Mouse (Mus musculus) stomach, postnatal 0 days (tissue): Measurements from ENCODE around the gene Opn1sw. TPM values are rescaled to one million over a fixed set of nuclear protein-coding genes. Genes with fewer than 3 reads are reported as not detected.

Source experiments
- ATAC-seq: fragments of 200-750 bp; cut with Nextera tagmentation; 2 replicates; pipeline ENCODE4 v1.8.0; 2017; ENCODE audit not compliant: low FRiP score, low TSS enrichment
- DNase-seq: peaks from one replicate; pipeline ENCODE4 v3.0.0-alpha.2; 2016; ENCODE audit warnings: low spot score
- H3K27ac ChIP-seq: fragments of 300-500 bp; sonication (generic); replicated peaks from 2 replicates; pipeline ENCODE4 v1.5.1; 2014; ENCODE audit warnings: mild to moderate bottlenecking, control low read depth
- H3K27me3 ChIP-seq: fragments of 300-500 bp; sonication (generic); 2 replicates; pipeline ENCODE4 v1.6.1; 2014; ENCODE audit warnings: low read length; ENCODE audit not compliant: control insufficient read depth, insufficient read depth
- H3K36me3 ChIP-seq: fragments of 300-500 bp; sonication (generic); 2 replicates; pipeline ENCODE4 v1.6.1; 2014; ENCODE audit warnings: low read length, mixed read lengths; ENCODE audit not compliant: control insufficient read depth, insufficient read depth
- H3K4me1 ChIP-seq: fragments of 300-500 bp; sonication (generic); replicated peaks from 2 replicates; pipeline ENCODE4 v1.6.1; 2014; ENCODE audit warnings: antibody characterized with exemption; ENCODE audit not compliant: control insufficient read depth, insufficient read depth
- H3K4me2 ChIP-seq: fragments of 300-500 bp; sonication (generic); replicated peaks from 2 replicates; pipeline ENCODE4 v1.6.1; 2014; ENCODE audit warnings: low read depth, mild to moderate bottlenecking, control low read depth, moderate library complexity
- H3K4me3 ChIP-seq: fragments of 300-500 bp; sonication (generic); 2 replicates; pipeline ENCODE4 v1.5.1; 2014; ENCODE audit warnings: low read depth, low read length, control low read depth
- H3K9ac ChIP-seq: fragments of 300-500 bp; sonication (generic); 2 replicates; pipeline ENCODE4 v1.6.1; 2014; ENCODE audit warnings: mild to moderate bottlenecking, low read length, control low read depth, mixed read lengths
- H3K9me3 ChIP-seq: fragments of 300-500 bp; sonication (generic); 2 replicates; pipeline ENCODE4 v1.6.1; 2016; ENCODE audit warnings: low read length; ENCODE audit not compliant: control insufficient read depth
- CTCF ChIP-seq: IDR thresholded peaks from 2 replicates; pipeline ENCODE4 v1.5.1; 2016; ENCODE audit warnings: antibody characterized with exemption, low read depth, mild to moderate bottlenecking, moderate library complexity
- EP300 ChIP-seq: optimal IDR thresholded peaks from 2 replicates; pipeline ENCODE3; 2016; ENCODE audit warnings: antibody characterized with exemption
- WGBS: fragments of 180-500 bp; shearing (Covaris S2); extraction: QIAGEN DNeasy Blood & Tissue Kit; methylation state at CpG from one replicate; pipeline ENCODE4 v1.1.7; 2014; 5-methylcytosine and 5-hydroxymethylcytosine counted together
- polyA plus RNA-seq: library from polyadenylated mRNA; unstranded; fragments of >200 nt; fragmentation: Nextera tagmentation; extraction: Ambion mirVana; gene quantifications from 2 replicates; pipeline ENCODE4 v1.2.1, GENCODE M21; 2015

Gene Opn1sw
- polyA plus RNA-seq, 1 experiment from 2014 or later = 1.9 TPM

- no peaks in the 10 kb centered on the region for H3K27me3 ChIP-seq
- no peaks in the 10 kb centered on the region for H3K4me1 ChIP-seq
- H3K9me3 ChIP-seq = no peaks in the 10 kb centered on the region
- H3K36me3 ChIP-seq = peaks cover 16% of the 10 kb centered on the region
- ATAC-seq (peak; percentile 80; the same call in 1 of the 2 replicates), DNase-seq (no peak)
- H3K4me2 ChIP-seq = no peak overlapping the region
- peak overlapping the region; percentile 70 for H3K27ac ChIP-seq
- no peak overlapping the region for H3K9ac ChIP-seq
- TF ChIP-seq CTCF (peak; percentile 67), EP300 (peak; percentile 43)
- WGBS = 36% methylated on average over 7 of the region's 7 CpGs
- no peak overlapping the region for H3K4me3 ChIP-seq
These were observed 25.8 kb downstream of the Opn1sw start for GRCm38 (mm10) chr6:29362246-29363128.

DNA sequence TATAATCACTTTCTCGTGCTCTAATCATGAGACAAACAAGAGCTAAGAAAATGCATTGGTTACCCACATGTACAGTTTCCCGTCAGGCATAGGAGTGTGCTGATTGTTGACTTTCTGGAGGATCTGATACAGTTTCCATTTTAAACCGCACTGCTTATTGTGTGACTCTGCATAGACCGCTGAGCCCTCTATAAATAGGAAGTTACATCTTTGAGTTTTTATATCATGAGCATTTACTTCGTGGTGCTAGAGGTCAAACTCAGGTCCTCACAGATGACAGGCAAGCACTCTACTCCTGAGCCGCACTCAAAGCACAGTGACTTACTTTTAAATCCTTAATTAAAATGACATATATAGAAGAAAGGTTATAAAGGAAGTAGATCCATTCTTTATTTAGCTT lies 28.1 kb downstream of the Opn1sw start:
- 65% methylated on average over 6 of the region's 6 CpGs for WGBS
- ATAC-seq = no peak

DNA sequence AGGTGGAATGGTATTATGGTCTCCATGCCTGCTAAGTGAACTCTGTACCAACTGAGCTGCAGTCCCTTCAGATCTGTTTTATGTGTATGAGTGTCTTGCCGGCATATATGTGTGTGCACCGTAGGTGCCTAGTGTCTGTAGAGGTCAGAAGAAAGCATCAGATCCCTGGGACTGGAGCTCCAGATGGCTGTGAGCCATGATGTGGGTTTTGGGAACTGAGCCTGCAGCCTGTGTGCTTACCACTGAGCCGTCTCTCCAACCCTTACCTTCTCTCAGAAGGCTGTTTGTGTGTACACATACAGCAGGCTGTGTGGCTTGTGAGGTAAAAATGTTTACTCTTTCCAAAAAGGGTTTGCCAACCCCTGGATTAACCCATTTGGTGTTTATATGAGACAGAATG lies 28.9 kb downstream of the Opn1sw start:
- H3K36me3 ChIP-seq = peaks cover 10% of the 10 kb centered on the region; the same call in 1 of the 2 replicates
- H3K27me3 ChIP-seq = no peaks in the 10 kb centered on the region
- H3K9me3 ChIP-seq = no peaks in the 10 kb centered on the region
- H3K4me3 ChIP-seq = no peak overlapping the region
- H3K9ac ChIP-seq = no peak overlapping the region
- ATAC-seq = no peak
- no peak overlapping the region for H3K4me2 ChIP-seq
- no peak for TF ChIP-seq CTCF
- TF ChIP-seq EP300 = no peak
- no peak for DNase-seq
- H3K4me1 ChIP-seq = no peaks in the 10 kb centered on the region
- 73% methylated on average over 3 of the region's 3 CpGs for WGBS
- no peak overlapping the region for H3K27ac ChIP-seq

More for the DNA sequence above, 28.1 kb downstream of the Opn1sw start:
- H3K9me3 ChIP-seq = no peaks in the 10 kb centered on the region
- H3K4me3 ChIP-seq = no peak overlapping the region
- H3K27me3 ChIP-seq = no peaks in the 10 kb centered on the region
- H3K27ac ChIP-seq = no peak overlapping the region
- DNase-seq = no peak
- peaks cover 10% of the 10 kb centered on the region; the same call in 1 of the 2 replicates for H3K36me3 ChIP-seq
- no peak for TF ChIP-seq CTCF
- TF ChIP-seq EP300 = no peak
- H3K9ac ChIP-seq = no peak overlapping the region
- no peak overlapping the region for H3K4me2 ChIP-seq
- H3K4me1 ChIP-seq = no peaks in the 10 kb centered on the region

DNA sequence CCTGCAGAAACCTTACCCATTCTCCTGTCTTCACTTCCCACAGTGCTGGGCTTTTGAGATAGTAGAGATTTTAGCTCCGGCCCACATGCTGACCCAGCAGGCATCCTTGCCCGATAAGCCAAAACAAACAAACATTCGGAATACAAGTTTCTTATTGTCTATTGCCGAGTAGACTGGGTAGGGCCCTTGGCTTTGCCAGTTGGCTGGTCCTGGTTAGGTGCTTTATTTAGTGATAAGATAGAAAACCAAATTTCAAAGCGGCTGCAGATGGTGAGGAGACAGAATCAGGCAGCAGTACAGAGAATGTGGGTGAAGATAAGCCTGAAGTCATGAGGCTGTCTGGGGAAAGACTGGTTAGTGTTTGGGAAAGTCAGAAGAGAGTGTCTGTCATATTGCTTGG lies 35.5 kb downstream of the Opn1sw start:
- WGBS = 37% methylated on average over 5 of the region's 5 CpGs
- ATAC-seq (no peak), DNase-seq (no peak)
- no peak overlapping the region for H3K4me2 ChIP-seq
- H3K9me3 ChIP-seq = no peaks in the 10 kb centered on the region
- peaks cover 4% of the 10 kb centered on the region; the same call in 1 of the 2 replicates for H3K36me3 ChIP-seq
- no peak overlapping the region for H3K9ac ChIP-seq
- no peak overlapping the region for H3K4me3 ChIP-seq
- TF ChIP-seq EP300 (no peak), CTCF (no peak)
- no peaks in the 10 kb centered on the region for H3K27me3 ChIP-seq
- no peak overlapping the region for H3K27ac ChIP-seq
- 0 out of 2 replicates have a peak, but pooled peaks cover 5% of the 10 kb centered on the region for H3K4me1 ChIP-seq

DNA sequence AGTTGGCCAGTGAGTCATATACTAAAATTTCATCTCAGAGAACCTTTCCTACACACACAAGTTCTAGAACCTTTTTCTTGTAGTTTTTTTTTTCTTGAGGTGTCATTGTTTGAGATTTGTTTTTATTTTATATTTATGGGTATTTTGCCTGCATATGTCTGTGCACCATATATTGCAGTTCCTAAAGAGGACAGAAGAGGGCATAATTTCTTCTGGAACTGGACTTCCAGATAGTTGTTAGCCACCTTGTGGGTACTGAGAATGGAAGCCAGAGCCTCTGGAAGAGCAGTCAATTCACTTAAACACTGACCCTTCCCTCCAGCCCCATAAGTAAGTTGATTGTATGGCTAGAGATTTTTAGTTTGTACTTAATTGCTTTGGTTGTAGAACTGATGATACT lies 36.7 kb downstream of the Opn1sw start:
- no peak overlapping the region for H3K9ac ChIP-seq
- H3K4me3 ChIP-seq = no peak overlapping the region
- TF ChIP-seq CTCF = peak; percentile 57
- no peak for TF ChIP-seq EP300
- no peaks in the 10 kb centered on the region for H3K36me3 ChIP-seq
- ATAC-seq (no peak), DNase-seq (no peak)
- H3K27ac ChIP-seq = no peak overlapping the region
- no peak overlapping the region for H3K4me2 ChIP-seq
- H3K4me1 ChIP-seq = 0 out of 2 replicates have a peak, but pooled peaks cover 5% of the 10 kb centered on the region
- no peaks in the 10 kb centered on the region for H3K9me3 ChIP-seq
- no peaks in the 10 kb centered on the region for H3K27me3 ChIP-seq

DNA sequence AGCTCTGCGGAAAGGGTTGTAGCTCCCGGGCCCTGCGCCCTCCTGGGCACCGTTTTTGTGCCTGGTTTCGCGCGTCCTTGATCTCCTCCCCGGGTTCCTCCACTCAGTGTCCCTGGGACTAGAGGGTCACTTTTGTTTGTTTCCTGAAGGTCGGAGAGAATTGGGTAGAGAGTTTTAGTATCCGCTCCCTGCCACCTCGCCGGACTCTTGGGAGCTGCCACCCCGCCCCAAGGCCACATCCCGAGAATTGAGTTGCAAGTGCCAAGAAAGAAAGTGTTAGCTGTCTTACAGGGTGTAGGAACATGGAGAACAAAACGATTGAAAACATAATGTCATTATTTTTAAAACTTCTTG lies 39.9 kb downstream of the Opn1sw start:
- Histone ChIP-seq H3K4me3 (peak overlapping the region; percentile 90), H3K4me2 (peak overlapping the region; percentile 52), H3K9ac (peak overlapping the region; percentile 93), H3K36me3 (no peaks in the 10 kb centered on the region), H3K4me1 (0 out of 2 replicates have a peak, but pooled peaks cover 5% of the 10 kb centered on the region), H3K27me3 (no peaks in the 10 kb centered on the region), H3K27ac (peak overlapping the region; percentile 94), H3K9me3 (no peaks in the 10 kb centered on the region)
- ATAC-seq = peak; percentile 3
- TF ChIP-seq CTCF (no peak), EP300 (peak; percentile 30)
- DNase-seq = no peak
- WGBS = under 1% methylated on average over 15 of the region's 15 CpGs
